Mouse (Mus musculus) liver, postnatal 0 days (tissue): Measurements from ENCODE around the gene Fibcd1. TPM values are rescaled to one million over a fixed set of nuclear protein-coding genes. Genes with fewer than 3 reads are reported as not detected.

Experiments used
- ATAC-seq: fragments of 200-750 bp; cut with Nextera tagmentation; 2 replicates; pipeline ENCODE4 v1.8.0; 2017; ENCODE audit warnings: mild to moderate bottlenecking, moderate library complexity
- DNase-seq: peaks from one replicate; pipeline ENCODE4 v3.0.0-alpha.2; 2016
- H3K27ac ChIP-seq: fragments of 300-500 bp; sonication (generic); 2 replicates; pipeline ENCODE4 v1.5.1; 2014; ENCODE audit warnings: antibody characterized with exemption, moderate library complexity, mild to moderate bottlenecking, low read depth
- H3K27me3 ChIP-seq: fragments of 300-500 bp; sonication (generic); 2 replicates; pipeline ENCODE4 v1.6.1; 2014; ENCODE audit warnings: low read length, control low read depth, mixed read lengths; ENCODE audit not compliant: insufficient read depth
- H3K36me3 ChIP-seq: fragments of 300-500 bp; sonication (generic); replicated peaks from 2 replicates; pipeline ENCODE4 v1.6.1; 2014; ENCODE audit warnings: mild to moderate bottlenecking, control low read depth, low read length, moderate library complexity, mixed read lengths; ENCODE audit not compliant: insufficient read depth
- H3K4me1 ChIP-seq: fragments of 300-500 bp; sonication (generic); 2 replicates; pipeline ENCODE4 v1.6.1; 2014; ENCODE audit warnings: antibody characterized with exemption, mild to moderate bottlenecking, control low read depth; ENCODE audit not compliant: insufficient read depth
- H3K4me2 ChIP-seq: fragments of 300-500 bp; sonication (generic); 2 replicates; pipeline ENCODE4 v1.6.1; 2014; ENCODE audit warnings: low read depth, mild to moderate bottlenecking, low read length, moderate library complexity, mixed read lengths
- H3K4me3 ChIP-seq: fragments of 300-500 bp; sonication (generic); 2 replicates; pipeline ENCODE4 v1.5.1; 2014; ENCODE audit warnings: low read depth, low read length
- H3K9ac ChIP-seq: fragments of 300-500 bp; sonication (generic); replicated peaks from 2 replicates; pipeline ENCODE4 v1.6.1; 2014; ENCODE audit warnings: mild to moderate bottlenecking, moderate library complexity
- H3K9me3 ChIP-seq: fragments of 300-500 bp; sonication (generic); 2 replicates; pipeline ENCODE4 v1.6.1; 2016; ENCODE audit warnings: mild to moderate bottlenecking, control low read depth, low read length, mixed read lengths
- CTCF ChIP-seq: sonication (generic); IDR thresholded peaks from 2 replicates; pipeline ENCODE4 v1.5.1; 2016; ENCODE audit warnings: antibody characterized with exemption, low read depth
- EP300 ChIP-seq: IDR thresholded peaks from 2 replicates; pipeline ENCODE4 v1.6.1; 2016; ENCODE audit warnings: antibody characterized with exemption, low read depth, mild to moderate bottlenecking
- WGBS: fragments of 180-500 bp; shearing (Covaris S2); extraction: QIAGEN DNeasy Blood & Tissue Kit; methylation state at CpG from one replicate; pipeline ENCODE4 v1.1.7; 2014; ENCODE audit not compliant: insufficient replicate concordance; 5-methylcytosine and 5-hydroxymethylcytosine counted together
- polyA plus RNA-seq: library from polyadenylated mRNA; unstranded; fragments of >200 nt; fragmentation: Nextera tagmentation; extraction: Ambion mirVana; gene quantifications from 2 replicates; pipeline ENCODE4 v1.2.1, GENCODE M21; 2015

Fibcd1 gene
- polyA plus RNA-seq, 1 experiment from 2014 or later = not detected

DNA sequence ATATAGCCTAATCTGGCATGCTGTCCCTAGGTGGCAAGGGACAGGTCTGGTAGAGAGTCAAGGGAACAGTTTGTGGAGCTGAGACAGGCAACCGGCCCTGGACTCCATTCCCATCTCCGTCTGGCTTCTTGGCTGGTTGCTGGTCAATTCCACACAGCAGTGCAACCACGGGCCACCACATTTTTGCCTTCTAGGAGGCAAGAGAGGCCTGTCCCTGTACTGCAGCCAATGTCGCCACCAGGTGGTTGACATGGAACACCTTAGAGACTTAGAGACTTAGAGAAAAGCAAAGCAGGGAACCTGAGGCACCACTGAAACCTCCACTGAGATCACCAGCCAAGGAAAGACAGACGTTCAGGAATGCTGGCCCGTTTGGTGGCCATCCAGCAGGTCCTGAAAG, 39.0 kb upstream of the Fibcd1 start:
- peak; percentile 70 for TF ChIP-seq CTCF
- no peak for TF ChIP-seq EP300
- H3K36me3 ChIP-seq = no peaks in the 10 kb centered on the region
- DNase-seq = peak; percentile 60
- H3K4me1 ChIP-seq = peaks cover 5% of the 10 kb centered on the region; the same call in 1 of the 2 replicates
- no peak overlapping the region for H3K4me3 ChIP-seq
- ATAC-seq = no peak; the same call in 1 of the 2 replicates
- no peaks in the 10 kb centered on the region for H3K9me3 ChIP-seq
- 19% methylated on average over 6 of the region's 6 CpGs for WGBS
- H3K9ac ChIP-seq = no peak overlapping the region
- peaks cover 41% of the 10 kb centered on the region for H3K27me3 ChIP-seq
- H3K4me2 ChIP-seq = no peak overlapping the region
- no peak overlapping the region for H3K27ac ChIP-seq

DNA sequence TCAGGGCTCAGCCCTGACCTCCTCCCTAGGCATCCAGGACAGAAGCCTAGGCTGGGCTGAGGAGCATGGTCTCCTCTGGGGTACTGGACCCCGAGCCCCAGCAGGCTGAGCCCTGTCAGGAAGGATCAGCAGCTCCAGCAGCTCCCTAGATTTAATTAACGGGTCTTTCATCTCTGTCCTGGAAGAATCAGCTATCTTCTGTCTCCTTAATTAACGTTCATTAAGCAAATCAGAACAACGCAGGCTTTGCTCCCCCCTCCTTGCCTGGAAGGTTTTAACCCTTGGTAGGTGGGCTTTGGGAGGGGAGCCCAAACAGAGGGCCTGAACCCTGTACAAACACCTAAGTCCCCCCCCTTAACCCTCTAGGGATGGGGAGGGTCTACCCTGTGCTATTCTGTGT, 37.3 kb upstream of the Fibcd1 start:
- 53% methylated on average over 4 of the region's 4 CpGs for WGBS

DNA sequence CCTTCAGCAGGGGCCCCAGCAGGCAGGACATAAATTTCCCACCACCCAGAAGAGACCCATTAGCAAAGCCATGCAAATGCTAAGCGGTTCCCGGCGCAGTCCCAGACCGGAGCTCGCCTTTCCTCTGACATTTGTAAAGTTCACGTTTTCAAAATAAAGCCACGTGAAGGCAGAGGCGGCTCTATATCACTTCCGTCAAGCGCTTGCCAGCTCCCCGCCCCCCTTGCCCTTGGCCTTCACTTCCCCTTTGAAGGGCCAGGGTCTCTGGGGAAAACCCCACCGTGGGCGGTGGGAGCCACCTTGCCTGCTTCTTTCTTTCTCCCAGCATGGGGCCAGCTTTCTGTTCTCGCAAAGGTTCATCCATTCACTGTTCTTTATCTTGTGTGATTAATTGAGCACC, 35.1 kb upstream of the Fibcd1 start:
- ATAC-seq = no peak
- H3K27me3 ChIP-seq = peaks cover 12% of the 10 kb centered on the region; the same call in 1 of the 2 replicates
- no peak for TF ChIP-seq EP300
- no peak for TF ChIP-seq CTCF
- DNase-seq = peak; percentile 49
- no peak overlapping the region for H3K4me3 ChIP-seq
- no peaks in the 10 kb centered on the region for H3K9me3 ChIP-seq
- WGBS = 4% methylated on average over 14 of the region's 14 CpGs
- no peaks in the 10 kb centered on the region for H3K36me3 ChIP-seq
- H3K4me1 ChIP-seq = no peaks in the 10 kb centered on the region
- H3K27ac ChIP-seq = no peak overlapping the region
- H3K4me2 ChIP-seq = peak overlapping the region; percentile 38; the same call in 1 of the 2 replicates
- no peak overlapping the region for H3K9ac ChIP-seq

More for the DNA sequence above, 37.3 kb upstream of the Fibcd1 start:
- Histone ChIP-seq H3K4me1 (peaks cover 5% of the 10 kb centered on the region; the same call in 1 of the 2 replicates), H3K4me2 (no peak overlapping the region), H3K9me3 (no peaks in the 10 kb centered on the region), H3K9ac (no peak overlapping the region), H3K27ac (no peak overlapping the region), H3K4me3 (no peak overlapping the region), H3K27me3 (peaks cover 34% of the 10 kb centered on the region), H3K36me3 (no peaks in the 10 kb centered on the region)
- no peak for ATAC-seq
- TF ChIP-seq EP300 = no peak
- no peak for TF ChIP-seq CTCF
- no peak for DNase-seq

DNA sequence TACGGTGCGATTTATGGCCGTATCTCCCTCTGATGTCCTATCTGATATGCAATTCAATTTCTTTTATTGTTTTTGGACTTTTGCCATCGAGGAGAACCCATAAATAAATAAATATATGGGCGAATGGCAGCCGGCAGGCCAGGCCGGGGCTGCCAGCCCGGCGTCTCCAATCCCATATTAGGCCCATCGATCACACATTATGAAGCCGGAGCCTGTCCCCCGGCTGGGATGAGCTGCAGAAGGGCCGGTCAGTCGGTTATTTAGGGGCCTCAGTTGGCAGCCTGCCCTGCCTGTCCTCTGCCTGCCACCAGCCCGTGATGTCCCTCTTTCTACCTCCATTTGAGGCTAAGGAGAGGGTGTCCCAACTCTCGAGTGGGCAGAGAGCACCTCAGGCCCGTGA, 32.8 kb upstream of the Fibcd1 start:
- no peak overlapping the region for H3K4me2 ChIP-seq
- TF ChIP-seq EP300 = no peak
- TF ChIP-seq CTCF = no peak
- H3K4me3 ChIP-seq = no peak overlapping the region
- DNase-seq = no peak
- ATAC-seq = no peak
- H3K9ac ChIP-seq = no peak overlapping the region
- 0 out of 2 replicates have a peak, but pooled peaks cover 8% of the 10 kb centered on the region for H3K27me3 ChIP-seq
- no peaks in the 10 kb centered on the region for H3K9me3 ChIP-seq
- WGBS = 78% methylated on average over 17 of the region's 17 CpGs
- no peaks in the 10 kb centered on the region for H3K4me1 ChIP-seq
- no peak overlapping the region for H3K27ac ChIP-seq
- no peaks in the 10 kb centered on the region for H3K36me3 ChIP-seq

DNA sequence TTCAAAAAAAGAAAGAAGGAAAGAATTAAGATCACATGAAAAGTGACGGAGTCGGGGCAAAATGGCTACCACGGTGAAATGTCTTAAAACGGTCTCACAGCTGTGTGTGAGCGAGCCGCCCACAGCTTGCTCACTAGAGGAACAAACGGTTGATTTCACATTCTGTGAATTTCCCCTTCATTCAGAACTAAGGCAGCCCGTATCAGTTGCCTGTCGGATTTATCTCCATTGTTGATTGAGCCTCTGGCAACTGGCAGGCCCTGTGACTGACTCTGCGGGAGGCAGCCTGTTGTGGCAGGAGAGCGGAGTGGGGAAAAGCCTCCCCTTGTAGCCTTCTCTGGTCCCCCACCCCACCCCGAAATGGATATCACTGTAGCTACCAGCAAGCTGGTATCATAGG, 30.6 kb upstream of the Fibcd1 start:
- Histone ChIP-seq H3K27me3 (no peaks in the 10 kb centered on the region), H3K9me3 (peaks cover 6% of the 10 kb centered on the region), H3K4me2 (no peak overlapping the region), H3K36me3 (no peaks in the 10 kb centered on the region), H3K4me1 (no peaks in the 10 kb centered on the region), H3K4me3 (no peak overlapping the region), H3K27ac (no peak overlapping the region), H3K9ac (no peak overlapping the region)
- DNase-seq = no peak
- TF ChIP-seq CTCF = no peak
- TF ChIP-seq EP300 = no peak
- no peak for ATAC-seq
- WGBS = 52% methylated on average over 12 of the region's 12 CpGs

DNA sequence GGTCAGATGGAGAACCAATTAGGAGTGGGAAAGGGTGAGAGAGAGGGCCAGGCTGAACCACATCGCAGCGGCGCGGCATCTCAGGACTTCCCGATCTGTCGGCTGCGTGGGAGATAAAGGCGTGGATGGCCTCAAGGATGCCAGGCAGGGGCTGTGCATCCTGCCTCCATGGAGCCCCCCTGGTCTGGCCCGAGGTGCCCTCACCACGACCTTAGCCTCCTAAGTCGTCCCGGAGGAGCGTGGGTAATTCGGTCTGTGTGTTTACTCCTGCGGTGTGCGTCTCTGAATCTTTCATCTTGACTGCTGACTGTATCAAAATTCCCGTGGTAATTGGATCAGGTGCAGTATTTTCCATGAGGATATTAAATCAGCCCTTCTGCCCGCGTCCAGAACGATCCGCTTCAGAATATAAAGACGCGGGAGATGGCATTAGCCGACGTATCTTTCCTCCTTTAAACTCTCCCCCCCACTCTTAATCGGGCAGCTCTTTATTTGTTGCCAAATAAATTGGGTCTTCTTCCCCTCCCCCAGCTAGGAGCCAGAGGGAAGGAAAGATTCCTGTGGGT, 28.6 kb upstream of the Fibcd1 start:
- Histone ChIP-seq H3K4me1 (no peaks in the 10 kb centered on the region), H3K4me2 (no peak overlapping the region), H3K27me3 (no peaks in the 10 kb centered on the region), H3K36me3 (no peaks in the 10 kb centered on the region), H3K9me3 (peaks cover 6% of the 10 kb centered on the region), H3K9ac (no peak overlapping the region), H3K4me3 (no peak overlapping the region), H3K27ac (no peak overlapping the region)
- ATAC-seq (no peak), DNase-seq (no peak)
- TF ChIP-seq EP300 (no peak), CTCF (no peak)
- WGBS = 77% methylated on average over 26 of the region's 26 CpGs

DNA sequence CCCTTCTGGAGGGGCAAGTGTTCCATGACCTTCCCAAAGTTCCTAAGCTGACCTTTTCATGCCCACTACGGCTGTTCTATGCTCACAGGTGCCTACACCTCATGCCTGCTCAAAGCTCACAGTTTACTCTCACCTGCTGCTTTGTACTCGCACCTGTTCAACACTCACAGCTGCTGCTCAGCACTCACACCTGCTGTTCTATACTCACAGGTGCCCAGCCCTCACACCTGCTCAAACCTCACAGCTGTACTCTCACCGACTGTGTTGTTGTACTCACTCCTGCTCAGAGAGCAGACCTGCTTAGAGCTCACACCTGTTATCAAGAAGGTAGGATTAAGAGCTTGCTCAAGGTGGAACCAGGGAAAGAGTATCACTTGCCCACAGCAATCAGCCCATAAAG, 24.9 kb upstream of the Fibcd1 start:
- Histone ChIP-seq H3K4me1 (0 out of 2 replicates have a peak, but pooled peaks cover 3% of the 10 kb centered on the region), H3K9ac (no peak overlapping the region), H3K9me3 (peaks cover 6% of the 10 kb centered on the region), H3K4me3 (no peak overlapping the region), H3K27me3 (no peaks in the 10 kb centered on the region), H3K27ac (no peak overlapping the region), H3K4me2 (no peak overlapping the region), H3K36me3 (no peaks in the 10 kb centered on the region)
- TF ChIP-seq EP300 = no peak
- TF ChIP-seq CTCF = no peak
- ATAC-seq = no peak
- DNase-seq = no peak
- WGBS = 68% methylated on average over 3 of the region's 3 CpGs
